In genomic region chr13:6076978-6077825, GRCm38 (mm10) we compare ENCODE assay signal across 21 mouse cellular contexts.
"Had no signal": no experiment of that assay in that cellular context is flagged by ENCODE, and none has a peak within 500 bp of the region (broad histone marks: within the 10 kb centered on the region; RNA-seq: fewer than 3 reads in every experiment).

No protein-coding gene starts in this region.

- H3K4me2 ChIP-seq: liver, embryonic 13.5 days; midbrain, embryonic 13.5 days; neural tube, embryonic 13.5 days; stomach, embryonic 15.5 days had no signal

- H3K4me3 ChIP-seq: left cerebral cortex, adult 2 months; liver, embryonic 13.5 days; megakaryocyte, embryonic 14.5 days; midbrain, embryonic 10.5 days; midbrain, embryonic 13.5 days; myocyte; neural tube, embryonic 13.5 days; stomach, embryonic 15.5 days had no signal

- H3K36me3 ChIP-seq: liver, embryonic 13.5 days; midbrain, embryonic 10.5 days; midbrain, embryonic 13.5 days; neural tube, embryonic 13.5 days; stomach, embryonic 15.5 days had no signal

- ATAC-seq: lung, postnatal 0 days; midbrain, embryonic 13.5 days; midbrain, embryonic 16.5 days had no signal

- H3K27me3 ChIP-seq: liver, embryonic 13.5 days; megakaryocyte, embryonic 14.5 days; midbrain, embryonic 13.5 days; neural tube, embryonic 13.5 days; stomach, embryonic 15.5 days had no signal

- H3K27ac ChIP-seq: left cerebral cortex, adult 2 months; liver, embryonic 13.5 days; midbrain, embryonic 10.5 days; midbrain, embryonic 13.5 days; neural tube, embryonic 13.5 days; stomach, embryonic 15.5 days had no signal

- DNase-seq: kidney, adult 11 months; kidney, adult 9 months; kidney, postnatal 25 days; layer of hippocampus, postnatal 36 days; liver, embryonic 13.5 days; lung, adult 2 months; lung, postnatal 36 days; retina, postnatal 1 day; right cerebral cortex, postnatal 25 days; thymus, adult 2 months; thymus, postnatal 14 days; thymus, postnatal 4 days had no signal

- H3K9ac ChIP-seq: liver, embryonic 13.5 days; midbrain, embryonic 13.5 days; neural tube, embryonic 13.5 days; stomach, embryonic 15.5 days had no signal

- H3K9me3 ChIP-seq: liver, embryonic 13.5 days; megakaryocyte, embryonic 14.5 days; midbrain, embryonic 10.5 days; midbrain, embryonic 13.5 days; neural tube, embryonic 13.5 days; stomach, embryonic 15.5 days had no signal

- H3K4me1 ChIP-seq: liver, embryonic 13.5 days; megakaryocyte, embryonic 14.5 days; midbrain, embryonic 10.5 days; midbrain, embryonic 13.5 days; neural tube, embryonic 13.5 days; stomach, embryonic 15.5 days had no signal
